Mouse (Mus musculus): ENCODE results near the gene Aatk.

Aatk gene

DNA sequence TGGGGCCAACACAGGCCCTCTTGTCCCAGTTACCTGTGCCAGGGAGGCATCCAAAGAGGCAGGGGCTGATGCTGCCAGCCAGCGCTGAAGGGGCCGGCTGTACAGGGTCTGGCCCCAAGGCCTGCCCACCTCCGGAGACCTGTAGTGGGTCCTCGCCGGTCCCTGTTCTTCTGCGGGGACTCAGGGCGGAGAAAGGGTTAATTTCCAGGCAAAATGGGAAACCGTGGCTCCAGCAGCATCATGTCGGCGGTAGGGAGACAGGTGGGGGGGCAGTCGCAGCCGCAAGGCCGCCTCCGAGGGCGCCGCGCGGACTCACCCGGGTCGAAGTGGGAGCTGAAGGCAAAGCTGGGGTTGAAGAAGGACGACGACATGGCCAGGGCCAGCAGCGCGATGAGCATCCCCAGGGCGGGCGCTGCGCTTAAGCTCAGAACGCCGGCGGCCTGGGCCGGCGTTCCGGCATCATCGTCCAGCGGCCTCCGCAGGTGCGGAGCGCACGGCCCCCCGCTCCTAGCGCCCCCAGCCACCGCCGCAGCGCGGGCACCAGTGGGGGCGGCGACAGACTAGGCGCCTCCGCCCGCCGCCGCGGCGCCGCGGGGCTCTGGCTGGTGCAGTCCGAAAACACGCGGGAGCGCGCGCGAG lies at the start of gene Aatk:
Gene Aatk (minus strand): TSS at position 615 of the 639 bp plus-strand sequence.
- no peak for DNase-seq

DNA sequence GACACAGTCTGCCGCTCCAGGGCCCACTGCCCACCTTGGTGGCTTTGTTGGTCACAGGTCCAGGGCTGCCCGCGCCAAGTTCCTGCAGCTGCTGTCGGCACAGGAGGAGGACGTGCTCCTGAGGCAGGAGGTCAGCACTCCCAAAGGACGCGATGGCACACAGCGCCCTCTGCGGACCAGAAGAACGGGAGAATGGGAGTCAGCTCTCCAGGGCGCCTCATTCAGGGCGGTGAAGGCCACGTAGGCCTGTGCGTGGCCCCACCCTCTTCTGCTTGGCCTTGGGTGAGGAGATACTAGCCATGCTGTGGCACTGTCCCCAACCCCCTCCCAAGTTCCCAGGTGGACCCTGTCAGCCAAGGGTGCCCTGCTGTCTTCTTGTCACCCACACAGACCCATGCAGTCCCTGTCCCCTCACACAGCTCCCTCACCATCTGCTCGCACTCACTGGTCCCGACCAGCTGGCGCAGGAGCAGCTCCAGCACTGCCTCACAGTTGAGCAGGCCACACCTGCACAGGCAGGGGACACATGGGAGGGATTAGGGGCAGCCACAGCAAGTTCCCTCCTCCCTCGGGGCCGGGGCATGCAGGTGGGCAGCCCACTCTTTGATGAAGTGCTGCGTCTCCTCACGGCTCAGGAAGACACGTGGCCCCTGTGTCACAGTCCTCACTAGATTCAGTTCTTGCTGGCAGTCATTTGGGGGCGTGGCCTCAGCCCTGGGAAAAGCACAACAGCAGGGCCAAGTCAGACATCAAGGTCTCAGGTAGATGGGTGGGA lies 46.0 kb upstream of the Aatk start:
- peak; percentile 34 to 64 for DNase-seq

DNA sequence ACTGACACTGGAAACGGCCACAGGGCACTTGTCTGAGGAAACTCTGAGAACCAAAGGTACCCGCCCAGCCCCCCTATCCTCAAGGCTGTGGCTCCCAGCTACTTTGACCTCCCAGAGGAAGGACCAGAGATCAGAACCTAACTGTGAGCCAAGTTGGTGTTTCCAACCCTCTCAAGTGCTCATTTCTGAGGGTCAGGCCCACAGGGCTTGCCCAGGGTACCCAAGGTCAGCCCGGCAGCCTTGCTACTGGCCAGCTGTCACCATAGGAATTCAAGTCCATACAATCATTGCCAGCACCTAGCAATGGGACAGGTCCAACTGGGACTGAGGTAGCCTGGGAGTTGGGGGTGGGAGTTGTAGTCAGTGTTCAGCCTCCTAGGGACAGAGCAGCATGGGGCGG lies 43.7 kb upstream of the Aatk start:
- DNase-seq = no peak

DNA sequence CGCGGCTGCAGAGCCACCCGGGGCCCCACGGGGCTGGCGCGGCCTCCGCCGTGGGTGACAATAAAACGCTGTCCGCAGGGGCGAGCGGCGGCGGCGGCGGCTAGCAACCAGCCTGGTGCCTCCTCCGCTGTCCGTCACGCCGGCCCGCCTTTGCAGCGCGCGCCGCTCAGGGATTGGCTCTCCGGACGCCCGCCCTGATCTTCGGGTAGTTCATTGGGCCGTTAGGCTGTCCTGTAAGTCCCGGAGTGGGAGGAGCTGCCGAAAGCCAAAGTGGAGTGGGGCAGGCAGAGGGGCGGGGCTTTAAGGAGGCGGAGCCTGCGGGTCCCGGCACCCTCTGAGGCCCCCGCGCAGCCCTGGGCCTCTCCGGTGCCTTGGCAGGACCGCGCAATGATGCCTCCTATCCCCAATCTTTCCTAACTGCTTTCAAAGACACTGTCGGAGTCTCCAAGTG lies 39.8 kb upstream of the Aatk start, which contains the start of gene Cep131:
Gene Cep131 (minus strand): TSS at position 126 of the 451 bp plus-strand sequence.
- DNase-seq = peak; percentile 96 to 97

DNA sequence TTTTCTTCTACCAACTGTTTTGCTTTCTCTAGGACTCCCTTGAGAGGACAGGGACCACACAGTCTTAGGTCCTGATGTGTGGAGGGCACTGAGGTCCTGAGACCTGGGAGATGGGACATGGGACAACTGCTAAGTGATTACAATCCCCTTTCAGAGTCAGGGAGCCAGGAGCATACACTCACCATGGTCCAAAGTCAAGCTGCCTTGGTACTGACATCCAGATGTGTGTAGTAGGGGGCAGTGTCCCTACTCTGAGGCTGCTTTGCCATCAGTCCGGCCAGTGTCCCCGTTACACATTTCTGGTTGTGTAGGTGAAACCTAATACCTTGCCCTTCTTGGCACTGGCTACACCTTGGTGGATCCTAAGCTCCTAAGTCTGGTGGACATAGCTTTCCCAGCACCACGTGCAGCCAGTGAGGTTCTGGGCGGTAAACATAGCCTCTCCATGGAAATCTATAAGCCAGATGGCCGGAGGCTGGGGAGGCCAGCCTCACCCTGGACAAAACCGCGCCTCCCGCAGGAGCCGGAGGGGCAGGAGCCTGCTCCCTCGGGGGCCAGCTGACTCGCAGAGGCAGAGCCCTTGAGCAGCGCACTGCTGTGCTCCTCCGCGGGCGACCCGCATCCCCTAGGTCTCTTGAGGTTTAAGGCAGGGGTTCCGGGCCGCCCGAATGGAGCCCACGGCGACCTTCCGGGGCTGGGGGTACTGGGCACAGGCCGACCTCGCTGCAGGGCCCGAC lies 39.1 kb upstream of the Aatk start:
- peak in 1 of 2 experiments; percentile 34 for DNase-seq

DNA sequence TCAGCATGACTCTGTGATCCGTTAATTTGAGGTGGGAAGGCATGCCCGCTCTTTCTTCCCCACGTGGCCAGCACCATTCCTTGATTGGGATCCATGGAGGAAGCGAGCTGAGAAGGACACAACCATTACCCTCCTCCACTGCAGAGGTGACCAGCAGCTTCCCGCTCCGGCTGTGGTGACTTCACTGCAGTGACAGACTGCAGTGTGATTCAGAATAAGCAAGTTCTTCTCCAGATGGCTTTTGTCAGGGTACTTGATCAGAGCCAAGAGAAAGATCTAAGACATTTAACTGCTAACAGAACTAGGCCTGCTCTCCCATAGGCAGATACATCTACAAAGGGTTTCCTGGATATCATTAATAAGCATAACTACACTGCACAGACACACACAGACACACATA lies 33.3 kb upstream of the Aatk start:
- DNase-seq = no peak

DNA sequence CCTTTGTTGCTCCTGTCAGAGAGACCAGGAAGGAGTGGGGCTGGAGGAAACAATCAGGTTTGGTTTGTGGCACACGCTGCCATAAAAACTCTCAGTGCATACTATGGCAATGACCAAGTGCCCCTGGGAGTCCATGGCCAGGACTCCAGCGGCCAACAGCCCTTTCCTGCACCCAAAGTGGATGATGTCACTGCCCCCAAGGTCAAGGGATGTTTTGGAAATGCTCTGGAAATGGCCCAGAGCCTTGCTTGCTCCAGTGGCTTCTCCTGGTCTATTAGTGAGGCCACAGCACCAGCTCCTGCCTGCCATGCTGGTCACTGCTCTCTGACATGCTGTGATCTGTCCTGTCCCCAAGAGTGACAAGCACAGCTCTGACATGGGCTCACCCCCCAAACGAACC lies 29.2 kb upstream of the Aatk start:
- DNase-seq = no peak

DNA sequence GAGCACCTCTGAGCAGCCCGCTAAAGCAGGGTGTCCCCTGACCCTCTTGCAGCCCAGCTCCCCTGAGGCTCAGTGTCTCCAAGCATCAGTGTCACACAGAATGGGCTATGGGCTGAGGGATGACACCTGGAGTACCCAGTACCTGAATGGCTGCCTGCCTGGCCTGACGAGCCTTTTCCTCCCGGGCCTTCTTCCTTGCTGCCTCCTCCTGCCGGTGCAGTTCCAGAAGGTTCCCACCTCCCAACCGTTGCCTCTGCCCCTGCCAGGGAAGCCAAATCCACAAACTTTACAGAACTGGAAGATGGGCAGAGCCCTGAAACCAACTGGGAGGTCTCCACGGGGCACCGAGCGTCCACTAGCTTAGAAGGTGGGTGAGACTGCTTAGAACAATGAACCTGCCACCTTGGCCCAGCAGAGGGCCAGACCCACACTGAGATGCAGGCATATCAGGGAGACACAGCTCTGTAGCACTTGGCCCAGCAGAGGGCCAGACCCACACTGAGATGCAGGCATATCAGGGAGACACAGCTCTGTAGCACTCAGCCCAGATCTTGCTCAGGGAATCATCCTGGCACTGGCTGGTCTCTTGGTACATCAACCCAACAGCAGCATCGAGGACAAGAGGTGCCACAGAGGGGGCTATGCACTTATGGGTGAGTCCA lies 26.1 kb upstream of the Aatk start:
- no peak for DNase-seq

DNA sequence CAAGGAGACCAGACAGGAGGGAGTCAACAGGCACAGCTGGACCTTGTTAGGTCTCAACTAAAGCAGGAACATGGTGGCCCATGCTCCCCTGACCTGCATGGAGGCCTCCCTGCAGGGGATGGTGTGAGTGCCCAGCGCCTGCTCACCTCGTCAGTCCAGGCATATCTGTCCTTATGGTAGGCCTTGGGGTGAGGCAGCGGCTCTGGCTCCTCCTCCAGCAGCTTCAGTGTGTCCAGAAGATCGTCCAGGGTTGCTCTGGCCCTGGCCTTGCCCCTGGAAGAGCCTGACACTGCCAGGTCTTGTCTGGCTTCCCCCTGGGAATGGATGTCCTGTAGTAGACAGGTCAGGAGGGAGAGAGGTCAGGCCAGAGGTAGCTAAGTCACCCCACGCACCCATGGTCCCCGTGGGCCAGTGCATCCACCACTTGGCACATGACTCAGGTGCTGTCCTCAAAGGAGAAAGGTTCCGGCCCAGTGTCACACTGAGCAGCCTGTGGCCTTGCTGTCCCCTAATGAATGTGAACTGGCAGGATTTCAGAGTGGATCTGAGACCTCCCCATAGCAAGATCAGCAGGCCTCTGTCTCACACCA lies 24.9 kb upstream of the Aatk start:
- no peak for DNase-seq

DNA sequence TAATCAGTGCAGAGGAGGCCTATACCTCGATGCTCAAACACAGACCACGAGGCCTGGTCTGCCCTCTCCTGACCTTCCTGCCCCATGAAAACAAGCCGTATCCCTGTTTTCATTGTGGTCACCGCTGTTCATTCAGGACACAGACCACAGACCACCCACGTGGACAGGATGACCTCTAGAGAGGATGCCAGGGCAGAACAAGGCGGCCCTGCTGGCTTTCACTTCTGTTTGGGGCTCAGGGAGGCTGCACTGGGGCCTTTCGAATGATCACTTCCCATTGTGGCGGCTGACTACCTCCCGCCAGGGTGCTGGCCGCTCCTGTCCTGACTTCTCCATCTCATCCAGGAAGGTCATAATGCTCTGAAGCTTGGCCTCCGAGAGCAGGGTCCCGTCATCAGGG lies 24.1 kb upstream of the Aatk start:
- no peak for DNase-seq

DNA sequence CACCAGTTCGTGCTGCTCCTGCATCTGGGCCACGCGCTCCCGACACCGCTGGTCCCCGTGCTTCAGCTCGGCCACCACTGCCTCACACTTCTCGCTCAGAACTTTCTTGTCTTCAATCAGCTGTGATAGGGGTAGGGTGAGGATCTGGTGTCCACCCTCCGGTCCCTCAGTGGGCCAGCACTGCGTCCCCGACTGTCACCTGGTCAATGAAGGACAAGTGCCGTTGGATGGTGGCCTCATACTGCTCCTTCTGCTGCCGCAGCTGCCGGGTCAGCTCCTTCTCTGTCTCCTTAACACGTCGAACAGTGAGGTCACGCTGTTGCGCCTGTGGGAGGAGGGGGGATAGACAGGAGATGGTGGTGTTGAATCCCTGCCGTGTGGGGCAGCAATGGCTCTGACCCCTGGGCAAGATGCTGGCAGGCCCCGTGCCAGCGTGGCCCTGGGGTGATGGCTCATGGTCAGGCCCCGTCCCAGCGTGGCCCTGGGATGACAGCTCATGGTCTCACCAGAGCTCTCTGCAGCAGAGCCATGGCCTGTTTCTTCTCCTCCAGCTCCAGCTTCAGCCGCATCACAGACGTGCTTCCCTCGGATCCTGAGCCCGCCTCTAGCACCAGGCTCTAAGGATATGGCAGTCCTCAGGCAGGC lies 23.4 kb upstream of the Aatk start:
- no peak for DNase-seq

DNA sequence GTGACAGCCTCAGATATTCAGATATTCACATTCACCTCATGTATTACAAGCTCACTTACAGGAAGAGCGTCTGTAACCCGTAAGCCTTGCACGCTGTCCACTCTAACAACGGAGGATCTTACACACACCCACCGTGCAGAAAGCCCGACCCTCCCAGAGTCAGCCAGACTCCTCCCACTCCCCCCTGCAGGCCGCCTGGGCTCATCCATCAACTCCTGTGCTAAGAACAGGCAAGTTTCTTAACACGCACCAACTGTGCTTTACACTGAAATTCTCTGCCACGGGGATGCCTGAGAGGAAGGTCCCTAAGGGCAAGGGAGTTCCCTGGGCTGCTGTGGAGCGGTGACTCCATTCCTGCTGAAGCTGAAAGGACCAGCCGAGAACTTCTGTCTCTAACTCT lies 22.3 kb upstream of the Aatk start:
- no peak for DNase-seq

DNA sequence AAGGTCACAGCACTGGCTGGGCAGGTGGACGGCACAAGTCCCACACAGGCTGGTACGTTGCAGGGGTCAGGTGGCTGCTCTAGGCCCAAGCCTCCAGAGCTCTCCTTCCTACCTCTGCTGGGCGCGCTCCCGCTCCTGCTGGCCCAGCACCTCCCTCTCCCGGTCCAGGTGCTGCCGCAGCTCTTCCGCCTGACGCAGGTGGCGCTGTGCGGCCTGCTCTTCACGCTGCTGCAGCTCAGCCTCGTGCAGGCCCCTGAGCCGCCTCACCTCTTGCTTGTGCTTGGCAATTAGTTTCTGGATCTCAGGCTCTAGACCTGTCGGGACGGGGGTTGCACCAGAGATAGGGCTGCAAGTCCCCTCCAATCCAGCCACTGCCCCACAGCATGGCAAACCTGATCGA lies 20.9 kb upstream of the Aatk start:
- no peak for DNase-seq

DNA sequence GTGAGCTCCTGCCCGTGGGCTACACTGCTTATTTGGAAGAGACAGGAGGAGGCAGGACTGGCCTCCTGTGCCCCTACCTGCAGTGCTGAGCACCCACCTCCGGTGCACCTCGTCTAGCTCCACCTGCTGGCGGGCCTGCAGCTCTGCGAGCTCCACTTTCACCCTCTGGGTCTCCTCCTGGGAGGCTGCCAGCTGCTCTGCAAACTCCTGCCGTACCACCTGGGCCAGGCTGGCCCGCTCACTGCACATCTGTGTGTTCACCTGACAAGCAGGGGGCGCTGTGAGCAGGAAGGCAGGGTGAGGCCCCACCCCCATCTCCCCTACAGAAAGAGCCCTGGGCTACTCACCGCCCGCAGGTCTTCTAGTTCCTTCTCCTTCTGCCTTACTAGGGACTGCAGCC lies 18.3 kb upstream of the Aatk start:
- peak; percentile 23 to 36 for DNase-seq

DNA sequence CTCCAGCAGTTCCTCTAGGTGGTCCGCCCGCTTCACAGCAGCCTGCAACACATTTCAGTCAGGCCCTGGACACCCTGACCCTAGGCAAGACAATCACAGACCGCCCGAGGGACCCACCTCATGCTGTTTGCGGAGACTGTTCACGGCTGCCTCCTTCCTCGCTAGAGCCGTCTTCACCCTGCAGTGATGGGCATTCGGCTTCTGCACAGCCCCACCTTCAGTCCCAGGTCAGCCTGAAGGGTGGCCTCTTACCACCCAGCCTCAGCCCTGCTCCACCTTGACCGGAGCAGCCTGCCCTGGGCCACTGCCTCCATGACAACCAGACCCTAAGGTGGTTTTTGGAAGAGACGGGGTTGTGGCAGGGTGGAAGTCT lies 17.7 kb upstream of the Aatk start:
- no peak for DNase-seq

DNA sequence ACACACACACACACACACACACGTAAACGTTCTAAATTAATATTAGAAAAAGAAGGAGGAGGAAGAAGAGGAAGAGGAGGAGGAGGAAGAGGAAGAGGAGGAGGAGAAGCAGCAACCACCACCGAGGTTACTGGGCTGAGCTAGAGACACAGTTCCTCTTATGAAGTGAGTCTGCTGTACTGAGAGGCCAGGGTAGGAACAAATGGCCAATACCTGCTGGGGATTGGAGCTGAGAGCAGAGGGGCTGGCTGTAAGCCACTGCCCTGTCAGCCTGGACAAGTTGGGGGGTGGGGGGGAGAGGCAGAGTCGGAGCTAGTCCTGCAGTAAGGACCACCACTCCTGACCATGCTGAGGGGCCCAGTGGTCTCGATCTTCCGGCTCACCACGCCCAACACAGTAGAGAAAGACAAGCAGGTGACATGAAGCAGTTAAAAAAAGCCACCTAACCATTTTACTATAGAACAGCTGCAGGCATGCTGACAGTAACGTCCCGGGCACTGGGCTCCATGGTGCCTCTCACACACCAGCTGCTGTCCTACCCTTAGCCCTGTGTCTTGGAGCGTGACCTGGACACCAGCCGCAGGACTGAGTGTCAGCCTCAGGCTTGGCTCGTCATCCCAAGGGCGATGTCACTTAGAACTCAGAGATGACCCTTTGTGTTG lies 17.2 kb upstream of the Aatk start:
- no peak for DNase-seq

DNA sequence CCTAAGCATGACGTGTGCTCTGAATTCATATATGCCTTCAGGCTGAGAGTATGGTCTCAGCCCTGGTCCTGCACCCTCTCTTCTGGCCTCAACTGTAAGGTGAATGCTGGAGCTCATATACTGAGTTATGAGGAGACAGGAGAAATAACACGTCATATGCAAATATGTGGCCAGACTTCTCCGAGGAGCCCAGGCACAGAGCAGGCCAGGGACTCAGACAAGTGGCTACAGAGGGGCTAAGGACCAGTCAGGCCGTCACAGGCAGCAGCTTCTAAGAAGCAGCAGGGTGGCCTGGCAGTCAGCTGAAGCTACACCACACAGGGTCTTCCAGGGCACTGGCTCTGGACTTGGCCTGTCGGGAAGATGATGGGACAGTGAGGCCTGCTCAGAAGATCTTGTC lies 16.4 kb upstream of the Aatk start:
- no peak for DNase-seq

DNA sequence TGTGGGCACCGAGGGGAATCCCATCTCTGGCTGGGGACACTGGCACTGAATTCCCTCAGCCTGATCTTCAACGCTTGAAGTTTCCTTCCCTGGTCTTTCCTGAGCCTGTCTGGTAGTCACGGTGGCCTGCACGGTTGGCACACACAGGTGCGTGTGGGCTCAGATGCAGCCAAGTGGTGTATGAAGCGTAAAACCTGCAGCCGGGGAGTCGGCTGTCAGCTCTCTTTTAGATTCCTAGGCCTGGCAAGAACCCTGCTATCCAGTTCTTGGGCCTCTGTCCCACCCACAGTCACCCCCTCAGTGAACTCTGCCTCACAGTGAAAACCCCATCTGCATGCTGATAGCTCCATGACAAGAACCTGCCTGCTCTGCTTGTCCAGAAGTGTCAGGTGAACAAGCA lies 13.7 kb upstream of the Aatk start:
- no peak for DNase-seq

DNA sequence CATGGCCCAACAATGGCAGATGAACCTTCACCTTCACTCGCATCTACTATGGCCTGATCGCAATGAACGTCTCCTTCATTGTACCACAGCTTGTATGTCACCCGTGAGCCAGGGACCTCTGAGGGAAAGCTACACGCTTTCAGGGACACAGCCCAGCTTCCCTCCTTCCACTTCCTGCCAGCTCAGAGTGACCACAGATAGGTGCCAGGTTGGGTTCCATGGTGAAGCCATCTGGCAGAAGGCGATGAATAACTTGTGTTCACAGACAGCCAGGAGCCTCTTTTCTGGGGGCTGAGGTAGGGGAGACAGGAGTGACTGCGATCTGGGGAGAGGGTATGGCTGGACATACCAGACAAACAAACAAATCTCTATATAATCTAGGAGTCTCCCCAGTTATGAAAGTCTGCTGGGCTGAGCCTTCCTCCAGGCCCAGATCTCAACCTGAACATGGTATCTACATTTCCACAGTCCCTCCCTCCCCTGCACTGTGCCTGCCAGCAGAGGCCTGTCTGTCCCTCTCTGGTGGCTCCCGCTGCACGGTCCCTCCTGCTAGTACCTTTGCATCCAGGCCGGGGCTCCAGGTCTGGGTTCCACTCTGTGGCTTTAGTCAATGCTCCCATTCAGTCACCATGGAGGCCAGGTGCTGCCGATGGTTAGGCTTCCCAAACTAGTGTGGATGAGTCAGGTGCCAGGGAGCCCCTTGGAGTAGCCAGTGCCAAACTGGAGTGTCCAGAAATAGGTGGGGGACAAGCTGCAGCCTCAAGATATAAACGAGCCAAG lies 9.2 kb upstream of the Aatk start:
- no peak for DNase-seq

DNA sequence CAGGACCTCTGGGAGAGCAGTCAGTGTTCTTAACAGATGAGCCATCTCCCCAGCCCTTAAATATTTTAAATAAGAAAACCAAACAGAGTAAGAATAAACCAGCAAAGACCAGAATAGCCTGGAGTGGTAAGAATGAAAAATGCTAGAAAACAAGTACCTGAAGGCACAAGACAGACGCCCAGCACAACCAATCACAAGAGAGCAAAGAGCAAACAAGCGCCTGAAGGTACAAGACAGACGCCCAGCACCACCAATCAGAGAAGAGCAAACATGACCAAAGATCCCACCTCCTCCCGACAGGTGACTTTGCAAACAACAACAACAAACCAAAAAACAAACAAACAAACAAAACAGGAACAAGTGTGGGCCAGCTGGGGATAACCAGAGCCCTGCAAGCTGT lies 6.9 kb upstream of the Aatk start:
- DNase-seq = no peak

DNA sequence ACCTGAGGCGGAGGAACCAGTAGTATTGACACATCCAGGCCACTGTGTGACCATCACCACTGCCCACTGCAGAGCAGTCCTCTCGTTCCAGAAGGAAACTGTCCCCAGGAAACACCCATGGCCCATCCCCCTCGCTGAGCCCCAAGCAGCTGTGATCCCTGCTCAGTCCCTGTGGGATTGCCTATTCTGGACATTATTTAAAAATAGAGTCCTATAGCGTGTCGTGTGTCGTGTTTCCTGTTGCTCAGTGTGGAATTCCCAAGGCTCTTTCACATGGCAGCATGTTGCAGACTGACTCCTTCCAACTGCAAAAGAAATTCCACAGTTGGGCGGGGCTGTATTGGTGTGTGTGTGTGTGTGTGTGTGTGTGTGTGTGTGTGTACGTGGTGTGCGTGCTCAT lies 5.3 kb upstream of the Aatk start:
- no peak for DNase-seq
